Mouse (Mus musculus): ENCODE measurements around the gene Gsc2.
"Not testable (repeated sequence)": the region's sequence is repeated elsewhere in the genome, so short reads cannot be mapped to it uniquely, and the experiment has no call there.

Gene Gsc2

DNA sequence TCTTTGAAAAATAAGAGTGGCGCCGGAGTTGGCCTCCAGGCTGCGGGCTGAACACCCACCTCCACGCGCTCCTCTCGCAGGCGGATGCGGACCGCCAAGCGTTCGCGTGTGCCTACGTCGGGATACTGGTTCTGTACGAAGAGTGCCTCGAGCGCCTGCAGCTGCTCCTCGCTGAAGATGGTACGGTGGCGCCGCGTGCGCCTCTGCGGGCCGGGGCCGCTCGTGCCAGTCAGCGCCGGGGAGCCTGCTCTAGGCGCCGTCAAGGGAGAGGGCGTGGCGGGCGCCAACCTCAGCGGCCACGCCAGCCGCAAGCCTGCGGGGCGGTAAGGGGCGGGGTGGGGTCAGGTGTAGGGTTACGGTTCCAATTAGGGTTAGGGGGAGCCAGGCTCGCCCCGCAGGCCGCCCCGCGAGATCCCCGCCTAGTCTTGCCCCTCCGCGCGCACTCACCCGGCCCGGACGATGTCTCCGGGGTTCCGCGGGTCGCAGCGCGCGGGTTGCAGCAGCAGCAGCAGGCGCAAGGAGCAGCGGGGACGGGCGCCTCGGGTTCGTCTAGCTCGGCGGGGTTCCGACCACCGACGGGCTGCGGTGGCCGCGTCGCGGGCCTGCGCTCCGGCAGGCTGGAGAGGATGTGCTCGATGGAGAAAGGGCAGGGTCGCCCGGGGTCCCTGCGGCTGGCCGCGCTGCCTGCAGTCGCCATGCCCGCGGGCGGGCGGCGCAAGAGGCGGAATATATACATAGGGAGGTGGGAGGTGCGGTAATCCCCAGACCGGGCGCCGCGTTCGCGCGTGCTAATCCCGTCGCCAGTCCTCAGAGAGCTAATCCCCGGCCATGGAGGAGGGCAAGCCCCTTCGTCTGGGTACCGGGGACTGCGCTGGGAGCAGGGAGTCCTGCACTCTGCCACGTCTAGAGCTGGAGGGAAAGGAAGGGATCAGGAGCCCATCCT, at the start of gene Gsc2:
Gene Gsc2 (minus strand): TSS at position 753 of the 943 bp plus-strand sequence.
- DNase-seq, result peak; percentile 41

DNA sequence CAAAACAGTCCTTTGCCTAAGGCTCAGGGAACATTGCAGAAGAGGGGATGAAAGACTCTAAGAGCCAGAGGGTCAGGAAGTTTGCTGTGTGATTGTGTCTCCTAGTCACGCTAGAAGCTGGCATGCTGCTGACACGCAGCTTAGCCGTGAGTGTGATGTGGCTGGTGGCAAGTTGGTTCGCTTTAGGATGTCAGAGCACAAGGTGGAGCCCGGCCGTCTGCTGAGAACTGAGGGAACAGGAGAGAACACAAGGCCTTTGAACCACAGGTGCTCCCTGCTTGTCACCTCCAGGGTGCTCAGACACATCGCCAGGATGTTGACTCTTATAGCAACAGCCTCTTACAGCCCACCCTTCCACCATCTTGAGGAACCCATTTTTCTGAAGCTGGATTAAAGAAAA, 47.2 kb upstream of the Gsc2 start:
- peak; percentile 51 for DNase-seq

DNA sequence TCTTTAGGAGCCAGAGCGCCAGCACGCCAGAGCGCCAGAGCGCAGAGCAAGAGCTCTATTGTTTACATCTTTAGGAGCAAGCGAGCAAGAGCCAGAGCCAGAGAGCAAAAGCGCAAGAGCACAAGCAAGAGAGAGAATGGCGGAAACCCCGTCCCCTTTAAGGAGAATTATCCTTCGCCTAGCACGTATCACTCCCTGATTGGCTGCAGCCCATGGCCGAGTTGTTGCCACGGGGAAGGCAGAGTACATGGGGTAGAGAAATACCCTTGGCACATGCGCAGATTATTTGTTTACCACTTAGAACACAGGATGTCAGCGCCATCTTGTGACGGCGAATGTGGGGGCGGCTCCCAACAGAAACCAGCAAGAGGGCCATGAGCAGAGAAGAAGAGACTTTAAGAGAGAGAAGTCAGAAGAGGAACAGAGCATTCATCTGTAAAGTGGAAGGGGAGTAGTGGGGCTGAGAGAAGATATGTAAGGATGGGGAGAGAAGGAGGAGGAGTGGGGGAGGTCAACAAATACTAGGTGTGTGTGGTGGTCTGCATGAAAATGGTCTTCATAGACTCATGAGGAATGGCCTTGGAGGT, 41.3 kb upstream of the Gsc2 start:
- DNase-seq, result not testable (repeated sequence)

DNA sequence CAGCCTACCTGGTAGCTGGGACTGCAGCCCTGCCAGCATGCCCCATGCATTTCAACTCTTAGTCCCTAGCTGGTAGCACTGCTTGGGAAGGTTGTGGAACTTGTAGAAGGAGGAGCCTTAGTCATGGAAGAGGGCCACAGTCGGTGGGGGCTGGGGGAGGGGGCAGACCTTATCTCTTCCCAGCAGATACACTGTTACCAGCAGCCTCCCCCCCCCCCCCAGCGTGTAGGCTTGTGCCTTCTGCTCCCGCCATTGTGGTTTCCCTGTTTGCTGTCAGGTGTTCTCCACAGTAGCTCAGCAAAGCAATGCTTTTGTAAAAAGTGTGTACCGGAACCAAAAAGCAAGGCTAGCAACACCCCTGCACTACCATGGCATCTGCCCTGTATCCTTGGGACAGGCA, 36.8 kb upstream of the Gsc2 start:
- DNase-seq, result no peak

DNA sequence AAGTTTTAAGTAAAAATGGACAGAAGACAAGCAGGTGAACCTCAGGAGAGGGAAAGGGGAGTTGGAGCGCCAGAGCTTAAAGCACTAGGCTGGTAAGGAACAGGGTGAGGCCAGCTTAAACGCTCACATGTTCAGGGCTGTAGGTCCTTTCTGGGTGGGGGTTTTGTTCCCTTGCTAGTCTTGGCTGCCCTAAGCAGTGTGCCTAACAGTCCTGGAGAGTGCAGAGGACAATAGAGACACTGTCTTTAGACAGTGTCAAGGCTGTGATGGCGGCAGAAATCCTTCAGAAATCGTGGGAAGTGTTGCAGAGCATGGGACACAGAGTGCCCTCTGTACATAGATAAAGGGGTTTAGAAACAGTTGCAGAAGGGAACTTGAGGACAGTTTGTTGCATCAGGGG, 35.2 kb upstream of the Gsc2 start:
- no peak for DNase-seq

DNA sequence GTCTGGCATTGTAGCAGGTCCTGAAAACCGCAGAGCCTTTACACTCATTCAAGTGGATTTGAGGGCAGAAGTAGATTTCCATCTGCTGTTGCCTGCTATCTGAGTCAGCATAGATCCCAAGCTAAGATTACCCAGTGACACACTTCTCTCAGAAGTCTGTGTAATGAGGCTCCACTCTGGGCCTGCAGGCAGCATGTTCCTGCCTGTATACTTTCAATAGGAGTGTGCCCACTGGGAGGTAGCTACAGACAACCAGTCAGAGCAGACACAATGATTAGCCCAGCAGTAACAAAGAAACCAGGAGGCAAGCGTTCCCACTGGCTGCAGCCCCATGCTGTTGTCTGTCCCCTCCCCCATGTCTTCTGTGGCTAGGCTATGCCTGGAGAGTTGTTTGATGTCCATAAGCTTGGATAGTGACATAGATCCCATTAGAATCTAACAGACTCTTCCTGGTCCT, 34.6 kb upstream of the Gsc2 start:
- DNase-seq, result no peak

DNA sequence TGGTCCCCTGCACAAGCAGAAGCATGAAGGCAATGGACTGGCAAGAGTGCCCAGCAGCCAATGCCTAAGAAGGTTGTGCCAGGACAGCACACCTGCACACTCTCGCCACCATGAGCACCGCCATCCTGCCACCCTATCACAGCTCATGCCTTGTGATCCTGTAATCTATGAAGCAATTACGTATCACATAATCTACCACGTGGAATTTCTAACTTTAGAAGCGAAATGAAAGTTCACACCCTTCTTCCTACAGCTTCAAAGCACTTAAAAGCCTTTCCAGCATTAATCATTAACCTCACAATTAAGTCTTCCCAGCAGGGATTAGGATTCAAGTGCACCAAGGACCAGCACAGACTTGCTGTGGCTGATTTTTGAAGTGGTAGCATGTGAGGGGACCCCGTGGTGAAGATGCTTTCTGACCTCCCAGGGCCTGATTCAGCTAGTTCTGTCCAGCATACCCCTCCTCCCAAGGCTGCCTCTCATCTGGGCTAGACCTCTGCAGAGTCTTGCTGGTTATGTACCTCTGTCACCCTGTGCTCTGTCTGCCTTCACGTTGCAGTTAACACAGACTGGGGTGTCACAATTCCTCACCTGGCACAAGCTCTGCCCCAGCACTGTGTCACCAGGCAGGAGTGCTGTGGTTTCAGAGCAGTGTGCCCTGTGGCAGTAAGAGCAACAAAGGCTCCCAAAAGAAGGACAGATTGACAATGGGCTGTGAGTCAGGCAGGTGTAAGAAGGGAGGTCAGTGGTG, 30.4 kb upstream of the Gsc2 start:
- DNase-seq, result no peak

DNA sequence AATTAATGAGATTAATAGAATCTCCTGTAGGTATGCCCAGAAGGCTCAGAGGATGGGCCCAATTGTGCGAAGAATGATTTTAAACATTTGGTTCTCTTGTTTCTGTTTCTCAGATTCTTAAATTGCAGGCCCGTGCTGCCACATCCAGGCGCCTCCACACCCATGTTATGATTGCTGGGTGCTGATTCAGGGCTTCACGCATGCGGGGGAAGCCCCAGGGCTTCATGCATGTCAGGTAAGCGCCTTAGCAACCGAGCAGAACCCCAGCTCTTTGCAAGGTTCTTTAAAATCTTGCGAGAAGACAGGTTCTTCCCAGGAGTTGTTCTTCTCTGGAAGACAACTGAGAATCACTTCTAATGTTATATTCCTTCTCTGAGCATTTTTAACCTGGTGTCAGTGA, 28.6 kb upstream of the Gsc2 start:
- DNase-seq, result no peak

DNA sequence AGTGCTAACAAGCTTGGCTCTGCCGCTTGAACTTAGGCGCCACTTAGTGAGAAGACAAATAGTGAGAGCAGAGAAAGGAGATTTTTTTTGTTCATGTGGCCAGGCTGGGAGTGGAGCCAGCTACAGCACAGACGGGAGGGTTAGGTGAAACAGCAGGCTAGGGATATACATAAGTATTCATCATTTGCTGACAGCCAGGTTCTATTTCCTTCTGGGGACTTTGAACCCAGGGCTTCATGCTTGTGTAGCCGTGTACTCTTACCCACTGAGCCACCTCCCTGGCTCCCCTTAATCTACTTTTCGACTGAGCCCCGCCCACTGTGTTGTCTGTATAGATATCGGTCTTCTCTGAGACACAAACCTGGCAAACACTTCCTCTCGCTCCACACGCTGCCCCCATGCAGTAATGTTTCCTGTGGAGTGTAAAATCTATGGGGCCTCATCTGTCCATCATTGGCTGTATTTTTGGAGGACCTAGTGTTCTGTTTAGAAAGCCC, 24.4 kb upstream of the Gsc2 start:
- no peak for DNase-seq

DNA sequence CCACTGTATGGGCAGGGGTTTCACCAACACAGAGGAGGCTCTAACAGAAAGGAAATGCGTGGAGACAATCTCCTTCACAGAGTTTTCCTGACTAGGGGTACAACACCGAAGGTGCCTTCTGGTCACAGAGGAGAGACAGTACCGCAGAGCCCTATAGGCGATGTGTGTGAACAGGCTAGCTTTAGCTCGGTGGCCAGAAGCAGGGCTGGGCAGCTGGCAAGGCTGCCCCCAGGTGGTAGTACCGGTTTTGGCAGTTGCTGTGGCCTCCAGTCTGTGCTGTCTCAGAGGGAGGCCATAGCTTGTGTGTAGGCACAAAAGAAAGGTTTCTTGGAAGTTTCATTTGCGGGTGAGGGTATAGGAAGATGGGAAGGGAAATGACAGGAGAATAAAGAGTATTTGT, 24.0 kb upstream of the Gsc2 start:
- DNase-seq, result peak; percentile 76

DNA sequence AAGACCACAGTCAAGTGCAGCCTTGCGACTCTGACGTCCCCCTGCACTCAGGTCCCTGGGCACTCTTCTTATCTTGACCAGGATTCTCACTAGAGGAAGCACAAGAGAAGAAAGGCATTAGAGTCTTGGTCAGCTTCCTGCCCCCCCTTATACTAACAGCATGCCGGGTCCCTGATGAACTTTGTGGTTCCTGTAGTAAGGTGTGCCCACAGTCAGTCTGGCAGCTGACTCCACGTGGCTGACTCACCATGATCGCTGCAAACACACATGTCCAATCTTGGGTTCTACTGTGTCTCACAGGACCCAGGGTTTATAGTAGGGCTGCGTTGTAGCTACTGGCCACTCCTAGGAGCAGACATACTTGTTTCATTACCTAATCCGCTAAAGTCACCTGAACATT, 23.3 kb upstream of the Gsc2 start:
- DNase-seq, result no peak

DNA sequence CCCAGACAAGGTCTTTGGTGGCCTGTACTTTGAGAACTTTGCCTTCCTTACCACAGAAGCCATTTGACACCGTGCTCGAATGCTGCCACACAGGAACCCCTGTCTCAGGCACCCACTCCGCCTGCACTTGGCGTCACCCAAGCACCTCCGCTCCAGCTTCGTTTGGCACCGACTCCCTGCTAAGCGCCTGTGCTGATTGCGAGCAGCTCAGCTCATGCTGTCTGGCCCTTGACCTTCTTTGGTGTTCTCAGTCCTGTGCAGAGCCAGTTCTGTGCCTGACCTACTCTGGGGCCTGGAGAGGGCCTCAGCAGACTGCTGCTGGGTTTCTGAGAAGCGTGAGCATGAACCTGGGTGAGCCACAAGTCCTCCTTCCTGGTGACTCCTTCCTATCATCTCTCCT, 21.9 kb upstream of the Gsc2 start:
- DNase-seq, result no peak

DNA sequence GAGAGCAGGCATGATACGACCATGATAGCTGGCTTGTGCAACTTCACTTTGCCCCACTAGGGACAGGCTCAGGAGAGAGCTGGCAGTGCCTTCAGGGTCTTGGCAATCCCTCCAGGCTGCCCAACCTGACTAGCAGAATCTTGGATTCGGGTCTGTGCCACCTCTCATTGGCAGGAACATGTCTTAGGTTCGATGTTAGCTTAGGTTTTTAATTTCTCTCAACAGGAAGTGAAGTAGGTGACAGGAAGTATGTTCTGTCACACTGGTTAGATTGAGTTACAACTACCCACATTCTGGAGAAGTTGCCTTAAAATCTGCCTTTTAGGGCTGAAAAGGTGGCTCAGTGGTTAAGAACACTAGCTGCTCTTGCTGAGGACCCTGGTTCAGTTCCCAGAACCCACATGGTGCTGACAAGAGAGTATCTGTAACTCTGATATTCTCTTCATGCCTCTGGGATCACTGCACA, 19.6 kb upstream of the Gsc2 start:
- DNase-seq, result peak; percentile 10

DNA sequence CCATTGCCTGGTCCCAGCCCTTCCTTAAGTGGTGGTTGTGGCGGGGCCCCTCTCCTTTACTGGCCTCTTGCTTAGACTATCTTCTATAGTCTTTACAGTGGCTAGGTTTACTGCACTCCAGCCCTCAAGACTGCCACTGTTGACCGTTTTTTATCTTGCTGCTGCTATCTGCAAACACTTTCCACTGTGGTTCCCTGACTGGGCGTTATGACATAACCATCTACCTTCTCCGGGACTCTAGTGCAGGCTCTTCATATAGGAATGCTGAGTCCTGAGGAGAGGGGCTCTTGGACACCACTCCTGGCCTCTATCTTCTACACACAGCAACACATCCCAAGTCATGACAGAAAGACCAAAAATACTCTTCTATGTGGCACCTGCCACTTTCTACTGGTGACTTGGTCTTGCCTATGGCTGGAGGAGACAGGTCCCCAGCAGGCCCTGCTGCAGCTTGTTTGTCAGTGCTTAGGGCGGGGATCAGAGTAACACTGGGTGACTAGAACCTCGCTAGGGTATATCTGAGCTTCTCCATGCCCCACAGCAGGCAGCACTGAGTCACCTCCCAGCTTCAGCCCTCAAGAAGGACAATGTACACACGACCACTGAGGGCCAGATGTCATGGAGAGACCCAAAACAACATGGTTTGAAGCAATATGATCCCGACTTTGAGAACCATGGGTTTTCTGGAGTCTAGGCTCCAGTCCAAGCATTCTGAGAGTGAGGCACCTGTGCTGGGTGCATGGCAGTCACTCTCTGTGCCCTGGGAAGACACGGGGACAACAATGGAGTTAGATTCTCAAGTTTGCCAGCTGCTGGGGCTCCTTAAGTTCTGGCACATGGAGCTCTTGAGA, 19.0 kb upstream of the Gsc2 start:
- DNase-seq, result no peak

DNA sequence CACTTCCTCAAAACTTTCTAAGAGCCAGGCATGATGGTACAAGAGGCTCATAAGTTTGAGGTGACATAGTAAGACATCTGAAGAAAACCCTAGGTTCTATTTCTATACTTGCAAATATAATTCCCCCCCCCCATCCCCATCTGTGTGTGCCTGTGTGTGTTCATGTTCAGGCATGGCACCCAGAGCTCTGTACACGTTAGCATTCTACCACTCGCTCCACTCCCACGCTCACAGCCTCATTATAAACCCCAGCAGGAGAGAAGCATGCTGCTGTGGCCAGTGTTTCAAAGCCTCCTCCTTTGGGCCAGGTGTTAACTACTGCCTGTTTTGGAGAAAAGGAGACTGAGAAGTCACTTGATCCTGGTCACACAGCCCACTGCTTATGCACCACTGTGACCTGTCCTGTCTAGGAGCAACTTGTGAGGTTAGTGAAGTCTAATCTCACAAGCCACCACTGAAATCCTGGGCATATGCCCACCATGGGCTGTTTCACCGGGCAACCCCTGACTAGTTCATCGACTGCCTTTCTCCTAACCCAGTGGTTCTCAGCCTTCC, 17.1 kb upstream of the Gsc2 start:
- DNase-seq, result no peak

DNA sequence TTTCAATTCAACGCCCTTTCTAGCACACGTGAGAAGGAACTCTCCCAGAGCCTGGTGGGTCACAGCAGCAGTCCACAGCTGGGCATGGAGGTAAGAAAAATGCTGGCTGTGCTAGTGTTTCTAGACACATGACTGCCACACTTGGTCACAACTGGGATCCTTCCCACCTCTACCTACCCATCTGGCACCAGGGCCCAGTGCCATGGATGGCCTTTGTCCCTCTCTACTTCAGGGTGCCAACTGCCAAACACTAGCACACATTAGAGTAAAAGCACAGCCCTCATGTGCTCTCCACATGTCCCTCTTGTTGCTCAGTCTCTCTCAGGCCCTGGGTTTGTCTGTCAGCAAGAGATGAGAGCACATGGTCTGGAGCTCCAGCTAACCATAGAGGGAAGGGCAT, 14.8 kb upstream of the Gsc2 start:
- no peak for DNase-seq

DNA sequence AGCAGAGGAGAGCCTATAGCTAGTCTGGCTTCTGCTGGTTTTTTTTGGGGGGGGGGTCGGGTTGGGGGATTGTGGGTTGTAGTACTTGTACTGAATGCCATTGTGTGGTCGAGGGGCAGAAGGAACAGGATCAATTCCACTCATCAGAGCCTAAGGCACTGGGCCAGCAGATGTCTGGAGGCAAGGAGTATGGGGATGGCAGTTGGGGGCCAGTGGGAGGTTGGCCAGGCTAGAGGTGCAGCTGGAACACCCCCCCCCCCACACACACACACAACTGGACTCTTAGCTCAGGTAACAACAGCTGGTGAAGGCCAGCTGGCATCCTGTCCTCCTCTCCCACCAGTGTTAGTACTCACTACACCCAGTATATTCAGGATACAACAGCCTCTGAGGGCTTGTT, 14.4 kb upstream of the Gsc2 start:
- no peak for DNase-seq

DNA sequence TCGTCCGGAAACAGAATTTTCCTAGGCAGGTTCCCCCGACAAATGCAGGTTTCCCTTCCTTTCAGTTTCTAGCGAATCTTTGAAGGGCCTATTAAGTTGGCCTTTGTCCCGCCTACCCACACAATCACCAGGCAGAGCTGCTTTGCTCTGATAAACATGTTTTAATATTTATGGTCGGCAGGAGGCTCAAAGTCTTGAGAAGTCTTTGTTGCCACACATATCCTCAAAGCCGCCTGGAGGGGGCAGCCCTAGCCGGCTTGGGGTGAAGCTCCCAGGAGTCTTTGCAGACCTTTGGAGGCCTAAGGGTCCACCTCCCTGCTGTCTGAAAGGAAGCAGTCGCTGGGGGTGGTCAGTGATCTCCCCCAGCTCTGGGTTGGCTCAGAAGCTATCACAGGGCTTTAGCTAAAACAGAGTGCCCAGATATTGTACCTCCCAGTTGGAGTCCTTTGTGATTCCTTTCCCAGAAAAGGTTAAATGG, 13.8 kb upstream of the Gsc2 start:
- peak; percentile 82 for DNase-seq

DNA sequence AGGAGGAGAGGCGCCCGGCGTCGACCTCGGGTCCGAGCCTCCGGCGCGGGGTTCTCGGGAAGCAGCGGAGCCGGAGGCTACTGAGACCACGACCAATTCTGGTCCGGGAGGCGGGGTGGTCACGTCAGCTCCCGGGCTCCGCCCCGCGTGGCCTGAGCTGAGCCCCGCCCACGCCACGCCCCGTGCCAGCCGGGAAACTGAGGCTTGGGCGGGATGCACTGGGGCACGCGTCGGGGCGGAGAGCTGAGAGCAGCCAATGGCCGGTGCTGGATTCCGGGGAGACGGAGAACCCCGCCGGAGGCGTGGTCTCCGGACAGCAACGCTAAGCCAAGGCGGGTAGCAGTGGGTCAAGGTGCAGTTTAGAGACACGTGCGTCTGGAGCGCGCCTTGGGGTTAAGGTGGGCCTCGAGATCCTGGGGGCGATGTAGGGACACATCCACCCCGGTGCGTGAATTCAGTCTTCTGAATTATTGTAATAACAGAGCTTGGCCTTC, 13.3 kb upstream of the Gsc2 start, which contains the start of gene Slc25a1:
Gene Slc25a1 (minus strand): TSS at position 133 of the 494 bp plus-strand sequence.
- DNase-seq, result peak; percentile 72

DNA sequence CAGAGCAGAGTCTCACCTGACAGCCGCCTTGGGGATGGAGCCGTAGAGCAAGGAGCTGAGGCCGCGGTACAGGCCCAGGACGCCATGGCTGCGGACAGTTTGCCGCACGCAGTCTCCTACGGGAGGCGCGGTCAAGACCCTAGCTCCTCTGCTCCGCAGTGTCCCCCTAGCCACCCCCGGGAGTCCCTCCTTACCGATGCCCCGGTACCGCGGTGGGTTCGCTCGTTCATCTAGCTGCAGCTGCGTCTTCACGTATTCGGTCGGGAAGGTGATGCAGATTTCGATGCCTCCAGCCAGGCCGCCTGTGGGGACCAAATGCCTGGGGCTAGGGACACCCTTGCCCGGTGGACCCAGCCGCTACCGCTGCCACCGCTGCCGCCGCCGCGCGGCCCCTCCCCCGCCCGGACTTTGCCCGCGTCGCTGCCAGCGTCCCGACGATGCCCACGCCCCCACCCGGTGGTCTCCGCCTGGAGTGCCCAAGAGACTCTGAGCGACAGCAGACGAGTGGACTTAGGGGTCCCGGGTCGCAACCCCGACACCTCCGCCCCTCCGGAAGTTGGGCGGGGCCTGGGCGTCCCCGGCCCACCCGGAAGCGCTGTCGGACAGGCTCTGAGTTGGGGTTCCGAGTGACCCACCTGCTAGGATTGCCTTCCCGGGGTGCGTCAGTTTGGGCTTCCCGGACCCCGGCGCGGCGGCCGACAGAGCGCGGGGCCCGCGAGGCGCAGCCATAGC, 12.7 kb upstream of the Gsc2 start:
- peak; percentile 62 for DNase-seq

DNA sequence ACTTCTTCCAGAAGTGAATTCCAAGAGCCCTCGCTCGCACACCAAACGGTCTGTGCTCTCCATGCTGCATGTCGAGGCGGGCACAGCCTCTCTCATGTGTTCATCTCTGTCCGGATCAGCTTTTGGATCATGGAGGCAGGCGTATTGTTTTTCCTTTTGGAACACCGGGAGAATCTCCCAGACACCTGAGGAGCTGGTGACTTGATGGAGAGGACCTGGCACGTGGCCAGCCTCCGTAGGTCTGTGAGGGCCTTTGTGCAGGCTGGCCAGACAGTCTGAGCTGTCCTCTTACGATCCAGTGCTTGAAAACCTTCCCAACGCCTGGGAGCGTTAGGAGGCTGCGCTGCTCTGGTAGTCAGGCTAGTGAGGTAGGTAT, 7.3 kb upstream of the Gsc2 start:
- DNase-seq, result no peak
